Mouse (Mus musculus): ENCODE results near the gene Tmem40. TPM values are rescaled to one million over a fixed set of nuclear protein-coding genes. Genes with fewer than 3 reads are reported as not detected.

Gene Tmem40
- polyA plus RNA-seq, 1 experiment from 2014 or later: 1.9 TPM

GRCm38 (mm10) chr6:115687753-115688152 is 74.5 kb downstream of the Tmem40 start:
- 69% methylated on average over 3 of the region's 3 CpGs for WGBS
- no peaks in the 10 kb centered on the region for H3K27me3 ChIP-seq (replicated peaks; ENCODE audit: control insufficient read depth, insufficient read depth, low read length)
- no peak overlapping the region for H3K27ac ChIP-seq (ENCODE audit: low read depth, low read length)
- ATAC-seq: no peak
- no peak overlapping the region for H3K4me3 ChIP-seq (ENCODE audit: low read length)
- H3K9ac ChIP-seq (ENCODE audit: low read depth, low read length): no peak overlapping the region
- peaks cover 5% of the 10 kb centered on the region for H3K9me3 ChIP-seq (ENCODE audit: control insufficient read depth, low read length)
- no peak overlapping the region for H3K4me2 ChIP-seq (ENCODE audit: low read length)
- no peaks in the 10 kb centered on the region for H3K36me3 ChIP-seq (ENCODE audit: control insufficient read depth, insufficient read depth, low read length)
- H3K4me1 ChIP-seq (ENCODE audit: control insufficient read depth, insufficient read depth, low read depth, low read length): no peaks in the 10 kb centered on the region

DNA sequence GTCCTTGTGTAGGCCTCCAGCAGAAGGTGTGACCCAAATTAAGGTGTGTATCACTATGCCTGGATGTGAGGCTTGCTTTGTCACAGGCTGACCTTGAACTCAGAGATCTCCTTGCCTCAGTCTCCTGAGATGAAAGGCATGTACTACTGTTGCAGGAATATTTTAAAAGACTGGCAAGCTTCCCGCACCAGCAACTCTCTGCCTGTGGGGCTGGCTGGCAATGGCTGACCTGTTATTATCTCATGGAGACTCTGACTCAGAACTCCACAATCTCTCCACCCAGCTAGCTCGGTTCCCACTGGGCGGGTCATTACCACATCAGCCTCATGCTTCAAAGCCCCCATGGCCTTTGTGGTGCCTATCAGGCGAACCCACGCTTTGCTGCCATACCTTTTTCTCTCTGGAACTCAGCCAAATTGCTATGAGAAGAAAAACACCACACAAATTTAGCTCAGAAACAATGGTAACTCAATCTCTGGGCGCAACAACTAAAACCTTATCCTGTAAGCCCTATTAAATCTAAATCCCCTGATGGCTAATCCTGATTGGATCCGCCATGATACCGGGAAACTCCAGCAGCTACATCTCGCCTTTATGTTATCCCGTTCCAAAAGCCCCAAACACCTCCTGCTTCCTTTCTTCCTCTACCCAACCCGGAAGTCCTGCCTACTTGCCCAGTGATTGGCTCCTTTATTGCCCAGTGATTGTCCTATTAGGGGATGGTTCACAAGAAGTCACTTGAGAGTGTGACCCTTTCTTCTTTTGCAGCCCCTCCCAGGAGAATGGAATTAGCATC is 77.2 kb downstream of the Tmem40 start:
- Histone ChIP-seq H3K9me3 (ENCODE audit: control insufficient read depth, low read length) (peaks cover 5% of the 10 kb centered on the region), H3K4me2 (ENCODE audit: low read length) (no peak overlapping the region), H3K4me3 (ENCODE audit: low read length) (no peak overlapping the region), H3K27me3 (replicated peaks; ENCODE audit: control insufficient read depth, insufficient read depth, low read length) (no peaks in the 10 kb centered on the region), H3K4me1 (ENCODE audit: control insufficient read depth, insufficient read depth, low read depth, low read length) (no peaks in the 10 kb centered on the region), H3K36me3 (ENCODE audit: control insufficient read depth, insufficient read depth, low read length) (no peaks in the 10 kb centered on the region), H3K9ac (ENCODE audit: low read depth, low read length) (no peak overlapping the region), H3K27ac (ENCODE audit: low read depth, low read length) (no peak overlapping the region)
- no peak for ATAC-seq
- WGBS: 56% methylated on average over 11 of the region's 11 CpGs

DNA sequence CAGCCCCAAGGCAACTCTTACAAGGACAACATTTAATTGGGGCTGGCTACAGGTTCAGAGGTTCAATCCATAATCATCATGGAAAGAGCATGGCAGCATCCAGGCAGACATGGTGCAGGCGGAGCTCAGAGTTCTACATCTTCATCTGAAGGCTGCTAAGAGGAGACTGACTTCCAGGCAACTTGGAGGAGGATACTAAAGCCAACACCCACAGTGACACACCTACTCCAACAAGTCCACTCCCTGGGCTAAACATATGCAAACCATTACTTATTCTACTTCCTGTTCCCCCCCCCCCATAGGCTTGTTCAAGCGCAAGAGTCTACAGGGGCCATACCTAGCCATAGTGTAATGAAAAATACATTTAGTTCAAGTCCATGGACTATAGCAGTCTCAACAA is 77.9 kb downstream of the Tmem40 start:
- peaks cover 5% of the 10 kb centered on the region for H3K9me3 ChIP-seq (ENCODE audit: control insufficient read depth, low read length)
- no peak overlapping the region for H3K9ac ChIP-seq (ENCODE audit: low read depth, low read length)
- no peaks in the 10 kb centered on the region for H3K4me1 ChIP-seq (ENCODE audit: control insufficient read depth, insufficient read depth, low read depth, low read length)
- ATAC-seq: no peak
- no peaks in the 10 kb centered on the region for H3K36me3 ChIP-seq (ENCODE audit: control insufficient read depth, insufficient read depth, low read length)
- H3K4me2 ChIP-seq (ENCODE audit: low read length): no peak overlapping the region
- no peak overlapping the region for H3K4me3 ChIP-seq (ENCODE audit: low read length)
- H3K27ac ChIP-seq (ENCODE audit: low read depth, low read length): no peak overlapping the region
- no peaks in the 10 kb centered on the region for H3K27me3 ChIP-seq (replicated peaks; ENCODE audit: control insufficient read depth, insufficient read depth, low read length)
- 96% methylated on average over 2 of the region's 2 CpGs for WGBS

GRCm38 (mm10) chr6:115681066-115681465 is 81.1 kb downstream of the Tmem40 start:
- 88% methylated on average over 4 of the region's 4 CpGs for WGBS
- ATAC-seq: no peak
- no peak overlapping the region for H3K4me2 ChIP-seq (ENCODE audit: low read length)

More at GRCm38 (mm10) chr6:115681066-115681465, 81.1 kb downstream of the Tmem40 start:
- Histone ChIP-seq H3K4me1 (ENCODE audit: control insufficient read depth, insufficient read depth, low read depth, low read length) (peaks cover 3% of the 10 kb centered on the region), H3K27me3 (replicated peaks; ENCODE audit: control insufficient read depth, insufficient read depth, low read length) (no peaks in the 10 kb centered on the region), H3K9me3 (ENCODE audit: control insufficient read depth, low read length) (no peaks in the 10 kb centered on the region), H3K9ac (ENCODE audit: low read depth, low read length) (no peak overlapping the region), H3K27ac (ENCODE audit: low read depth, low read length) (no peak overlapping the region), H3K4me3 (ENCODE audit: low read length) (no peak overlapping the region), H3K36me3 (ENCODE audit: control insufficient read depth, insufficient read depth, low read length) (no peaks in the 10 kb centered on the region)

Small RNA genes within 50 kb of the gene (microRNA-seq; reads per million reads assigned to microRNA genes)
- not detected for gene Mir7660

Other genes starting within 250 kb of the Tmem40 start
- gene Tsen2, start 217.7 kb downstream of the Tmem40 start, polyA plus RNA-seq (2015; fragmentation: Nextera tagmentation; extraction: Ambion mirVana): 32.0 and 38.5 TPM in 2 replicates
- 0.29 and 0.46 TPM in 2 replicates for gene Mkrn2os, start 169.8 kb downstream of the Tmem40 start, polyA plus RNA-seq (2015; fragmentation: Nextera tagmentation; extraction: Ambion mirVana)
- 38.0 and 39.0 TPM in 2 replicates for gene Mkrn2, start 160.5 kb downstream of the Tmem40 start, polyA plus RNA-seq (2015; fragmentation: Nextera tagmentation; extraction: Ambion mirVana)
- 110 and 124 TPM in 2 replicates for gene Raf1, start 85.8 kb downstream of the Tmem40 start, polyA plus RNA-seq (2015; fragmentation: Nextera tagmentation; extraction: Ambion mirVana)
- gene Cand2, start 12.1 kb upstream of the Tmem40 start, polyA plus RNA-seq (2015; fragmentation: Nextera tagmentation; extraction: Ambion mirVana): 10.0 and 13.9 TPM in 2 replicates
- gene Rpl32, start 46.3 kb upstream of the Tmem40 start, polyA plus RNA-seq (2015; fragmentation: Nextera tagmentation; extraction: Ambion mirVana): 854 and 884 TPM in 2 replicates
- gene Efcab12, start 76.0 kb upstream of the Tmem40 start, polyA plus RNA-seq (2015; fragmentation: Nextera tagmentation; extraction: Ambion mirVana): 2.2 and 3.1 TPM in 2 replicates
- gene Mbd4, start 91.0 kb upstream of the Tmem40 start, polyA plus RNA-seq (2015; fragmentation: Nextera tagmentation; extraction: Ambion mirVana): 11.1 and 11.4 TPM in 2 replicates
- 31.4 and 33.0 TPM in 2 replicates for gene Ift122, start 91.1 kb upstream of the Tmem40 start, polyA plus RNA-seq (2015; fragmentation: Nextera tagmentation; extraction: Ambion mirVana)
- 0.35 and 0.50 TPM in 2 replicates for gene Rho, start 169.3 kb upstream of the Tmem40 start, polyA plus RNA-seq (2015; fragmentation: Nextera tagmentation; extraction: Ambion mirVana)
- gene H1foo, start 182.5 kb upstream of the Tmem40 start, polyA plus RNA-seq (2015; fragmentation: Nextera tagmentation; extraction: Ambion mirVana): not detected in 2 replicates
- 8.5 and 10.5 TPM in 2 replicates for gene Plxnd1, start 232.6 kb upstream of the Tmem40 start, polyA plus RNA-seq (2015; fragmentation: Nextera tagmentation; extraction: Ambion mirVana)